Mouse (Mus musculus): ENCODE results near the gene Rps10. TPM values are rescaled to one million over a fixed set of nuclear protein-coding genes. Genes with fewer than 3 reads are reported as not detected.

Rps10 gene
- polyA plus RNA-seq, 1 experiment: 4,498 TPM

- H3ac ChIP-seq (ENCODE audit: control insufficient read depth, insufficient read length, low read depth): no peak overlapping the region
- H3K36me3 ChIP-seq (ENCODE audit: control insufficient read depth, insufficient read depth): no peaks in the 10 kb centered on the region
- peaks cover 20% of the 10 kb centered on the region for H3K27me3 ChIP-seq (ENCODE audit: control insufficient read depth, insufficient read depth, insufficient read length)
- no peaks in the 10 kb centered on the region for H3K79me3 ChIP-seq (ENCODE audit: low read depth)
- no peaks in the 10 kb centered on the region for H3K79me2 ChIP-seq (ENCODE audit: control insufficient read depth, insufficient read depth)
- TF ChIP-seq USF1 (IDR thresholded peaks at IDR 0.05; ENCODE audit: low read depth) (no peak), MAX (IDR thresholded peaks at IDR 0.05) (no peak), FOSL1 (IDR thresholded peaks at IDR 0.05; ENCODE audit: insufficient read depth, low read length, poor library complexity, severe bottlenecking) (no peak), CTCF (IDR thresholded peaks at IDR 0.05; ENCODE audit: control insufficient read depth, insufficient read depth, insufficient read length) (no peak), MYOG (IDR thresholded peaks at IDR 0.05; ENCODE audit: control insufficient read depth, extremely low read depth, insufficient read length) (no peak), CEBPB (IDR thresholded peaks at IDR 0.05; ENCODE audit: low read depth) (no peak), MYOD1 (IDR thresholded peaks at IDR 0.05; ENCODE audit: control insufficient read depth, insufficient read length, low read depth) (no peak)
- H3K4me3 ChIP-seq (ENCODE audit: insufficient read depth, poor library complexity, severe bottlenecking): no peak overlapping the region
These were observed 15.7 kb upstream of the Rps10 start for GRCm38 (mm10) chr17:27652046-27652790.

GRCm38 (mm10) chr17:27650586-27650985 is 14.1 kb upstream of the Rps10 start:
- Histone ChIP-seq H3K27me3 (ENCODE audit: control insufficient read depth, insufficient read depth, insufficient read length) (peaks cover 13% of the 10 kb centered on the region), H3K4me3 (ENCODE audit: insufficient read depth, poor library complexity, severe bottlenecking) (no peak overlapping the region), H3ac (ENCODE audit: control insufficient read depth, insufficient read length, low read depth) (no peak overlapping the region), H3K79me3 (ENCODE audit: low read depth) (no peaks in the 10 kb centered on the region), H3K79me2 (ENCODE audit: control insufficient read depth, insufficient read depth) (no peaks in the 10 kb centered on the region), H3K36me3 (ENCODE audit: control insufficient read depth, insufficient read depth) (no peaks in the 10 kb centered on the region)
- no peak for TF ChIP-seq FOSL1 (IDR thresholded peaks at IDR 0.05; ENCODE audit: insufficient read depth, low read length, poor library complexity, severe bottlenecking)
- TF ChIP-seq MYOG (IDR thresholded peaks at IDR 0.05; ENCODE audit: control insufficient read depth, extremely low read depth, insufficient read length): no peak
- TF ChIP-seq CTCF (IDR thresholded peaks at IDR 0.05; ENCODE audit: control insufficient read depth, insufficient read depth, insufficient read length): no peak
- TF ChIP-seq USF1 (IDR thresholded peaks at IDR 0.05; ENCODE audit: low read depth): no peak

- no peaks in the 10 kb centered on the region for H3K36me3 ChIP-seq (ENCODE audit: control insufficient read depth, insufficient read depth)
- H3K79me3 ChIP-seq (ENCODE audit: low read depth): no peaks in the 10 kb centered on the region
- H3K4me3 ChIP-seq (ENCODE audit: insufficient read depth, poor library complexity, severe bottlenecking): no peak overlapping the region
- no peak for TF ChIP-seq MYOG (IDR thresholded peaks at IDR 0.05; ENCODE audit: control insufficient read depth, extremely low read depth, insufficient read length)
- peak; percentile 72 for TF ChIP-seq CTCF (IDR thresholded peaks at IDR 0.05; ENCODE audit: control insufficient read depth, insufficient read depth, insufficient read length)
- peaks cover 10% of the 10 kb centered on the region for H3K27me3 ChIP-seq (ENCODE audit: control insufficient read depth, insufficient read depth, insufficient read length)
- no peaks in the 10 kb centered on the region for H3K79me2 ChIP-seq (ENCODE audit: control insufficient read depth, insufficient read depth)
- no peak overlapping the region for H3ac ChIP-seq (ENCODE audit: control insufficient read depth, insufficient read length, low read depth)
These were observed 13.7 kb upstream of the Rps10 start for GRCm38 (mm10) chr17:27650160-27650559.

- Histone ChIP-seq H3K27me3 (ENCODE audit: control insufficient read depth, insufficient read depth, insufficient read length) (no peaks in the 10 kb centered on the region), H3K36me3 (ENCODE audit: control insufficient read depth, insufficient read depth) (no peaks in the 10 kb centered on the region), H3K4me3 (ENCODE audit: insufficient read depth, poor library complexity, severe bottlenecking) (no peak overlapping the region), H3K79me2 (ENCODE audit: control insufficient read depth, insufficient read depth) (no peaks in the 10 kb centered on the region), H3K79me3 (ENCODE audit: low read depth) (no peaks in the 10 kb centered on the region), H3ac (ENCODE audit: control insufficient read depth, insufficient read length, low read depth) (no peak overlapping the region)
- TF ChIP-seq MAX (IDR thresholded peaks at IDR 0.05): no peak
- no peak for TF ChIP-seq CEBPB (IDR thresholded peaks at IDR 0.05; ENCODE audit: low read depth)
- TF ChIP-seq MYOG (IDR thresholded peaks at IDR 0.05; ENCODE audit: control insufficient read depth, extremely low read depth, insufficient read length): no peak
- TF ChIP-seq MYOD1 (IDR thresholded peaks at IDR 0.05; ENCODE audit: control insufficient read depth, insufficient read length, low read depth): no peak
- TF ChIP-seq USF1 (IDR thresholded peaks at IDR 0.05; ENCODE audit: low read depth): no peak
- no peak for TF ChIP-seq FOSL1 (IDR thresholded peaks at IDR 0.05; ENCODE audit: insufficient read depth, low read length, poor library complexity, severe bottlenecking)
- no peak for TF ChIP-seq CTCF (IDR thresholded peaks at IDR 0.05; ENCODE audit: control insufficient read depth, insufficient read depth, insufficient read length)
These were observed 9.3 kb upstream of the Rps10 start for GRCm38 (mm10) chr17:27645807-27646206.

GRCm38 (mm10) chr17:27644572-27644971 is 8.1 kb upstream of the Rps10 start:
- no peaks in the 10 kb centered on the region for H3K79me3 ChIP-seq (ENCODE audit: low read depth)
- no peak overlapping the region for H3ac ChIP-seq (ENCODE audit: control insufficient read depth, insufficient read length, low read depth)
- TF ChIP-seq MYOD1 (IDR thresholded peaks at IDR 0.05; ENCODE audit: control insufficient read depth, insufficient read length, low read depth): no peak
- H3K4me3 ChIP-seq (ENCODE audit: insufficient read depth, poor library complexity, severe bottlenecking): no peak overlapping the region
- H3K36me3 ChIP-seq (ENCODE audit: control insufficient read depth, insufficient read depth): no peaks in the 10 kb centered on the region
- H3K79me2 ChIP-seq (ENCODE audit: control insufficient read depth, insufficient read depth): no peaks in the 10 kb centered on the region
- H3K27me3 ChIP-seq (ENCODE audit: control insufficient read depth, insufficient read depth, insufficient read length): no peaks in the 10 kb centered on the region

GRCm38 (mm10) chr17:27643756-27644155 is 7.3 kb upstream of the Rps10 start:
- no peaks in the 10 kb centered on the region for H3K27me3 ChIP-seq (ENCODE audit: control insufficient read depth, insufficient read depth, insufficient read length)
- H3K4me3 ChIP-seq (ENCODE audit: insufficient read depth, poor library complexity, severe bottlenecking): no peak overlapping the region
- no peak overlapping the region for H3ac ChIP-seq (ENCODE audit: control insufficient read depth, insufficient read length, low read depth)
- no peak for TF ChIP-seq USF1 (IDR thresholded peaks at IDR 0.05; ENCODE audit: low read depth)
- TF ChIP-seq MYOG (IDR thresholded peaks at IDR 0.05; ENCODE audit: control insufficient read depth, extremely low read depth, insufficient read length): no peak
- TF ChIP-seq MAX (IDR thresholded peaks at IDR 0.05): no peak
- TF ChIP-seq FOSL1 (IDR thresholded peaks at IDR 0.05; ENCODE audit: insufficient read depth, low read length, poor library complexity, severe bottlenecking): no peak
- TF ChIP-seq CTCF (IDR thresholded peaks at IDR 0.05; ENCODE audit: control insufficient read depth, insufficient read depth, insufficient read length): no peak
- TF ChIP-seq CEBPB (IDR thresholded peaks at IDR 0.05; ENCODE audit: low read depth): no peak
- no peak for TF ChIP-seq MYOD1 (IDR thresholded peaks at IDR 0.05; ENCODE audit: control insufficient read depth, insufficient read length, low read depth)
- no peaks in the 10 kb centered on the region for H3K36me3 ChIP-seq (ENCODE audit: control insufficient read depth, insufficient read depth)
- no peaks in the 10 kb centered on the region for H3K79me3 ChIP-seq (ENCODE audit: low read depth)
- no peaks in the 10 kb centered on the region for H3K79me2 ChIP-seq (ENCODE audit: control insufficient read depth, insufficient read depth)

Measured in C2C12 (cell line).